Mouse (Mus musculus) neutrophil, adult 5-6 weeks (primary cell): Measurements from ENCODE around the gene Smc3. TPM values are rescaled to one million over a fixed set of nuclear protein-coding genes. Genes with fewer than 3 reads are reported as not detected.
"Not testable (repeated sequence)": the region's sequence is repeated elsewhere in the genome, so short reads cannot be mapped to it uniquely, and the experiment has no call there.

Experiments used
- ATAC-seq: fragments of 151-379, 151-347 bp; 2 replicates; pipeline ENCODE4 v1.8.0; 2017; ENCODE audit warnings: mild to moderate bottlenecking, moderate TSS enrichment; ENCODE audit not compliant: insufficient number of reproducible peaks, poor library complexity, low FRiP score, severe bottlenecking; ENCODE audit errors: extremely low read depth
- total RNA-seq: library from RNA; stranded (forward); fragments of 200-1000 nt; gene quantifications from 2 replicates; pipeline ENCODE4 v1.2.3, GENCODE M21; 2017

Gene Smc3
- total RNA-seq, 1 experiment from 2014 or later = 114 TPM

DNA sequence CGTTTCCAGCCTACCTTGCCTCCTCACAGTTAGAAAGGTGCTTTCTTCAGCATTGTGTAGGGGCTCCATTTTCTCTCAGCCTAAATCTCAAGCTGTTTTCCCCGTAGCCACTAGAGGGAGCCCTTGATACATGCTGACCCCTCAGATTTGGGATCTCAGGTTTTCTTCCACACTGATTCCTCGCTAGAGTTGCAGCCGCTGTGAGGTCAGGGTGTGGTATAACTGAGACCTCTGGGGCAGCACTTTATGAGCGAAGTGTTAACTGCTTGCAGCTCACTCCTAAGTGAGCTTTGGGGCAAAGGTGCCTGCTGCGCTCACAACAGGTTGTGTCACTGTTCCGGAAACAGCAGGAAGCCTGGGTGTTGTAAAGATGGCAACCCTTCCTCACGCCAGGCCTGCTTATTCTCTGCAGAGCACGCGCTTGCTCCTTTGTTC, 48.6 kb downstream of the Smc3 start:
- peak; percentile 59; the same call in 1 of the 2 replicates for ATAC-seq

DNA sequence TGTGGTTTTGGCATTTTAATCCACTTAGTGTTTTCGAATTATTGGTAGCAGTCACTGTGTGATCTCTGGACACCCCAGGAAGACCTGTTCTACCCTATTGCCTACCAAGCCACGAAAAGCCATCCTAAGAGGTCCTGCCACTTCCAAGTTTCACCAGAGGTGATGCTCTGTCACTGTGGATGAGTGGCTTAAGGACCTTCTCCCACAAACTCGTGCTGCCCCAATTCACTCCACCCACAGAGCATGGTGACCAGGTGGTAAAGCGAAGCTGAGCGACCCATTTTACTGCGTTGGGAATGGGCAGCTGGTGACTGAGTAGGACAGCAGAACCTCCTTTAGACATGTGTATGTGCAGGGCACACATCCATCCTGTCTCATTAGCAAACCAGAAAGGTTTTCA, 49.2 kb downstream of the Smc3 start:
- ATAC-seq = no peak

DNA sequence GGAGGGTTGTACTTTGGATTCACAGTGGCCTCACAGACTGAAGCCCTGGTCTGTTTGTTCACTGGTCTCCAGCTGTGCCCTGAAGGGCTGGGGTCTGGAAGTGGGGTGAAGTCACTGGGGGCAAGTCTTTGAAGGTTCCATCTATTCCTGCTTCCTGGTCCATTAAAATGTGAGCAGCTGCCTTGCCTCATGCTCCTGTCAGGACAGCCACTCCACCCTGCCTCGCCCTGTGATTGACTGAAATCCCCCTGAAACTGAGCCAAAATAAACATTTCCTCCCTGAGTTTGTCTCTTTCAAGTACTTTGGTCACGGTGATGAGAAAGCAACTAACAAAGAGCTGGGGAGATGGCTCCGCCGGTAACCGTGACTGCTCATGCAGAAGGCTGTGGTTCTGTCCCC, 49.6 kb downstream of the Smc3 start:
- no peak for ATAC-seq

DNA sequence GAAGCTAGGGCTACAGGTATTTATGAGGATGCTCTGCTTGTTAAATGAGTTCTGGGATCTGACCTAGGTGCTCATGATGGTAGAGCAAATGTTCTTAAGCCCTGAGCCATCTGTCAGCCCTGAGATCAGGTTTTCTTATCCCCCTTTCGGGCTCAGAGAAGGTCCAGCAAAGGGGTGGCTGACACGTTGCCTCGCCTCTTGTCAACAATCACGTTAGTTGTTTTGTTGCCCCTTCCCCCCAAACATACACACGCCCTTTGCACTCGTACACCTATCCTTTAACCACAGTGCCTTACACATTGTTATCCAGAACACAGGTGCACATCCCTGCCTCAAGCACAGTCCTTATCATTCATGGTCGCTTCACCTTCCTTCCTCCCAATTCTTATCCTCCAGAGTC, 50.7 kb downstream of the Smc3 start:
- no peak for ATAC-seq

DNA sequence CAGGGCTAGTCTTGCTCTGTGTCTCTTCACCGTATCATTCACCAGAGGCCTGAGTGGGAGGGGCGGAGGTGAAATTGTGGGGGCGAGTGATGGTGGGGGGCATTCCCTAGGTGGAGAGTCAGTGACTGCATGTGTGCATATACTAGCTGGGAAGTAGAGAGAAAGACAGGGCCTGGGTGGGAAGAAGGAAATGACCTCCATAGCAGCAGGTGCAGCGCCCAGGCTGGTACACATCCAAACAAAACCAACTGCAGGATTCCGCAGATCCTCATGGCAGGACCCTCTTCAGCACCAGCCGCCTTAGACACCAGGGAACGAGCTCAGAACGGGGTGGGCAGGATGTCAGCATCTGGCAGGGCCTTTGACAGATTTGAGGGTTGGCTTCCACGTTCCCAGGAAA, 52.1 kb downstream of the Smc3 start:
- ATAC-seq = no peak

DNA sequence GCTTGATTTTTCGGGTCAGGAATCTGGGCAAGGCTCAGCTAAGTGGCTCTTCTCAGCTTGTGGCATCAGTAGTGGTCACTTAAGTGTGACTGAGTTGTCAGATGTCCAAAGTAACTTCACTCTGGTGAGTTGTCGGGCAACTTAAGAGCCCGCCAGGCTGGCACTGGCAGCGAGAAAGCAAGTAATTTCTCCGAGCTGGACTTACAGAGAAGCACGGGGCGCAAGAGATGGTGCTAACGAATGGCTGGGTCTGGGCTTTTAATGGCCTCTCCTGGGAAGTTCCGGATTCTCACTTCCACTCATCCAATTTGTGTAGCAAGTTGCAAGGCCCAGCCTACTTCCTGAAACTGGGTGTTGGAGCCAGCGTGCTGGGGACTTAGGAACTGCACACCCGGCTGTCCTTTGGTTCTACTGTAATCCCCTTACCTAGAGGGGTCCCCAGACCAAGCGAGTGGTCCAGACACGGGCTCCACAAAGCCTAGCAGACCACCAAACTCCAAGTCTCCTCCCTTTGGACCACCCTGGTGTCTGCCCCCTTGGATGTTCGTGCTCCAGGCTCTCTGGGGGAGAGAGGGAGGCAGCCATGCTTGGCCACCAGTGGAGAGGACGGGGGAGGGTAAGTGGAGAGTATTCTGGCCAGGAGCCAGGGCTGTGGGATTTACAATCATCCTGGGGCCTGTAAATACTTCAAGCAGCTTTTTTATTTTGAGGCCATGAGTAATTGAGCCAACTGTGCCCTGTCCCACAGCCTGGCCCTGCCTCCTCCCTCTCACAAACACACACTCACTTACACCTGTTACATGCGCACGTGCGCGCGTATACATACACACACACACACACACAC, 53.6 kb downstream of the Smc3 start:
- no peak for ATAC-seq

DNA sequence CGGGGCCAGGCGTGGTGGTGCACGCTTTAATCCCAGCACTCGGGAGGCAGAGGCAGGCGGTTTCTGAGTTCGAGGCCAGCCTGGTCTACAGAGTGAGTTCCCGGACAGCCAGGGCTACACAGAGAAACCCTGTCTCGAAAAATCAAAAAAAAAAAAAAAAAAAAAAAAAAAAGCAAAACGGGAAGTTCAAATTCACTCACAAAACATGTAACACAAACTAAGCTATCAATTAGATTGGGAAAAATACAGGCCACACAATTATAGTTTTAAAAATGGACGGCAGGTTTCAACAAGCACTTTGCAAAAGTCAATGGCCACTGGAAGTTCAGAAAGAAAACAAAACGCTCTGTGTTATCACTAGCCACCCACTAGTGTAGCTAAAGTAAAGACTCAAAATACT, 56.2 kb downstream of the Smc3 start:
- not testable (repeated sequence) for ATAC-seq

DNA sequence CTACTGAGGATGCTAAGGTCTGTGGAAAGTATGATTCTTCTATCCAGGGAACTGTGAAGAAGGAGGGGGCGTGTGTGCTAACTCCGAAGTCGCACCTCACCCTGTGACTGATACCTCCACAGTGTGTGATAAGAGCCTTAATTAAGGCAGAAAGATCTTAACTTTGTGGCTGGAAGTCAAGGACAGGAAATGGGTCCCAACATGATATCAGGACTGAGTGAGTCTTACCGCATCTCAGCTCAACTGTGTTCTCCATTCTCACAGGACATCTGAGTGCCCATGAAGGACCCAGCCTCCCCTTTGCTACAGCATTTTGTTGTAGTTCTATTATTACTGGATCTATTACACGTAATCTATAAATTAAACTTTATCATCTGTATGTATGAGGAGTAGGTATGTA, 57.2 kb downstream of the Smc3 start:
- ATAC-seq = no peak

DNA sequence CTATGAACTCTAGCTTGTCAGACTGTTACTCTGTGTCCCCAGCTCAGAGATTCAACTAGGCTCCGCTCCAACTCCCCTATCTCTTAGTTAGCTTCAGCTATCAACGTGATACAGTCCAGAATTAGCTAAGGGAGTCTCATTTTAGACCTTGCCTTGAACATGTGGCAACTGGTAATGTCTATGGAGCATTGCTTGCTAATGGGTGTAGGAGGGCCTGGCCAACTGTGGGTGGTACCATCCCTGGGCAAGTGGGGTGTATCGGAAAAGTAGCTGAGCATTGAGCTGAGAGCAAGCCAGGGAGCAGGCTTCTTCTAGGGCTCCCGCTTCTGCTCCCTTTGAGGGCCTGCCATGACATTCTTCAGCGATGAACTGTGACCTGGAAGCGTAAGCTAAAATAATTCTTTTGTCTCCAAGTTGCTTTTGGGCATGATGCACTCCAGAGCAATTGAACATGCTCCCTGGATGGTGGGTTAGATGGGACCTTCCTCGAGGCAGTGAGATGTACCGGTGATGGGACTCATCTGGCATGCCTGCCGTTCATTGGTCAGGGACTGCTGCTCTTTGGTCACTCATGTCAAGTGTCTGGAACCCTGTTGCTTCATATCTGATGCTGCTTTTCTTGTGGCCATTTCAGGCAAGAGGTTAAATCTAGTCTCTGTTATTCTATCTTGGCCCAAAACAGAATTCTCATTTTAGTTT, 60.7 kb downstream of the Smc3 start:
- no peak for ATAC-seq

DNA sequence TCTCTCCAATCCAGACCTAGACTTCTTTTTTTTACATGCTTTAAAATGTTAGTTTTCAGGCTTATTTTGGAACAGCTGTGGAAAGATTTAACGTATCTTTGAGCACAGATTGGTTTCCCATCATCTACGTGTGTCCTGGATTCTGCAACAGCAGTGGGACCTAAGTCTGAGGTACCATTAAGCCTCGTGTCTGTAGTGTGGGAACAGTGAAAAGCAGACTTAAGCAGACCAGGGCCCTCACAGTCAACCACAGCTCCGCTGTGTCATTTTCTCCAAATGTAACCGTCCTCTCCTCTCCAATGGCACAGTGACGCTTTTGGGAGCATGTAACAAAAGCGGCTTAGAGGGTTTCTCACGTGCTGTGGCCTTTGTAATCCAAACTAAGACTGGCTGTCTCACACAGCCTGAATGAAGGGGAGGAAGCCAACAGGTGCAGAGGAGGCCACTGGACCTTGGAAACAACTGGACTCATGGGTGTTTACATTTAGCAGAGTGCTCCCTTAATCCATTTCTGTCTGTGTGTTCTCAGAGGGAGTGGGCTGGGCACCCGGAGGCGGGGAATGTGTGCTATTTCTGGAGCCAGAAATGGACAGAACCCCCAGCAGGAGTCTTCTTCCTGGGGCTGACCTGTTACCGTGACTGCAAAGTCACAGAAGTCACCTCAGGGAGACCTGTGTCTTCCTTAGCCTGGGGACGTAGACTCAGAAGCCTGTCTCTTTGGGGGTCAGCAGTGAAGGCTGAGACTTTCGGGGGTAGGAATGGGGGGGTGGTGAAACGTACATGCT, 61.9 kb downstream of the Smc3 start:
- no peak for ATAC-seq

DNA sequence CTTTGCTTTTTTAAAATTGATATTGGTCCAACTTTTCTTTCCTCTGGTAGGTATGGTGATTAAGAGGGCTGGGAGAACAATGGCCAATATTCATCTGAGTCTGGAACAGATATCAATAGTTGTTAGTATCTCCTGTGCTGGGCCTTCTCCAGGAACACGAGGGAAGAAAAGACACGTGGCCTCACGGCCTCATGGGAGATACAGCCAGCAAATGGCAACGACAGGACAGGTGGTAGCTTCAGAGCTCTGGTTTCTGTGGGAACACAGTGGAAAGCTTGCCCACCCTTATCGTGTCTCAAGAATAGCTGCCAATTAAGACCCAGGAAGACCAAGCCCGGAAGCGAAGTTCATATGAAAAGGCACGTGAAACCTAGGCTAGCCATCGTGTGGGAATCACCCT, 64.6 kb downstream of the Smc3 start:
- ATAC-seq = no peak

DNA sequence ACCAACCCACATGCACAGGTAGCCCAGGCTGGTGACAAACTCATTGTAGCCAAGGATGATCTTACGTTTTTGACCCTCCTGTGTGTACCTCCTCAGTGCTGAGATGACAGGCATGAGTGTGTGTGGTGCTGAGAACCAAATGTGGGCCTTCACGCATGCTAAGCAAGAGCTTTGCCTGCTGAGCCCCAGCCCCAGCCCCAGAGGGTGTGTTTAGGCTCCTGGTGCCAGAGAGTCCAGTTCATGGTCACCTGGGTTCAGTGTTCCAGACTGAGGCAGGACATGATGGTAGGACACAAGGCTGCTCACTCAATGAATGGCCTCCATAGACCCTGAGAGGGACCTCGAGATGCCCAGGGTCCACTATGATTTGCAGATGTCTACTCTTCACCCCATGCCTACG, 65.2 kb downstream of the Smc3 start:
- ATAC-seq = no peak

DNA sequence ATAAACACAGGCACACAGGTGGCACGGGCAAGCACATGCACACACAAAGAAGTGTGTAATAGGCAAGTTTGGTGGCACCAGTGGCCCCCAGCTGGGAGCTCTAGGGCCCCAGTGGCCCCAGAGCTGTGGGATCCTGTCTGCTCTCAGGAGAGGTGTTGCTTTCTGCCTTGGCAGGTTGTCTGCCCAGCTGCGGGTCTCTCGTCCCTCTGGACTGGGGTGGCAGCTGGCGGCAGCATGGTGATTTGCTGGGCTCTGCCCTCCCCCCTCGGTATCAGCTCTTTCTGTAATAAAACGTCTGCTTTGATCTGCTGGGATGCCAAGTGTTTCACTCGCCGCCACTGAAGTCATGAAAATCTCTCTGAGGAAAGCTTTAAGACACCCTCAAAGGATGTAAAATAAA, 66.5 kb downstream of the Smc3 start:
- no peak for ATAC-seq

DNA sequence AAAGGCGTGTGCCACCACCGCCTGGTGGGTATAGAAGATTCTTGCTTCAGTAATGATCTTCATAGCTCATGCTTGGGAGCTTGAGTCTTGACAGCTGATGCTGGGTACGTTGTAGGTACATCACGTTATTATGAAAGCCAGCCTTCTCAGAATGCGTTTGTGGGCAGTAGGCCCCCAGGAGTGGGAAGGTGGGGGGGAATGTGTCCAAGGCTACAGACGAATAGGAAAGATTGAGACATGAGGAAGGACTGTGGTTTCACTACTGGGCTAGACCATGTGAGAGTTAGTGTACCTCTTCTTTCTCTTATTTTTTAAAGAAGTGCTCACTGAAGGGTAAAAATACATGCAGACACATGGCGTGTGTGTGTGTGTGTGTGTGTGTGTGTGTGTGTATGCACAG, 68.6 kb downstream of the Smc3 start:
- no peak for ATAC-seq

DNA sequence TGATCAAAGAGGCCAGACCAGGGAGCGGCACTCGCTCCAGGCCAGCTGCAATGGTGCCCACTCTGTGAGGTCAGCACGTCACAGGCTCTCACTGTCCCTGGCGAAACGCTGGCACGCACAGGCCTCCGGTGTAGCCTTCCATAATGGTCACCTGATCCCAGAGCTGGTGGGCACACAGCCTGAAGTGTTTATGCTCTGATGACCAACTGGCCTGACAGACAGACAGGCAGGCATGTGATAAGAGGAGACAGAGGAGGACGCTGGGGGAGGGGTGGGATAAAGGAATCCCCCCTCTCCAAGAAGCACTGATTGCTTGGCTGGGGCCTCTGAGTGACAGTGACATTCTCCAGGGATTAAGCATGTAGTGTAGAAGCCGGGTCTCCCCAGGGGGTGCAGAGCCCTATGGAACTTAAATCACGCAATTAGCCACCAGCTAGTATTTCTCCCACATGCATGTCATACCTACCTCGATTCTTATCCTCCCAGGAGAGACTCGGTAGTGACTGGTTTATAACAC, 70.5 kb downstream of the Smc3 start:
- no peak for ATAC-seq

DNA sequence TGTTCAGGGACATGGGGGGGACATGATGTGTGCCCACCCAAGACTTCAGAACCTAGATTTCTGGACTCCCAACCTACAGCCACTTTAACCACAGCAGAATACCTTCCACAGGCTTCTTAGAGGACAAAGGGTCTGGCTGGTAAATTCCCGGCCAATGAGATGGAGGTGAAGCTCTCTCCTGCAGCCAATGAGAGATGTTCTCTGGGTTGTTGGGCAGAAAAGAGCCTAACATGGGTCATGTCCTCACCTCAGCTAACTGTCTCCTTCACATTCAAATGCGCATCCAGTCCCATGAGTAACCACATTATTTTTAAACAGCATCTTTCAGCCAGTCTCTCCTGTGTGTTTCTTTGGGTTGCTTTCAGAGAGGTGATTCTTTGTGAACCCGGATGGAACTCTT, 71.2 kb downstream of the Smc3 start:
- no peak for ATAC-seq

DNA sequence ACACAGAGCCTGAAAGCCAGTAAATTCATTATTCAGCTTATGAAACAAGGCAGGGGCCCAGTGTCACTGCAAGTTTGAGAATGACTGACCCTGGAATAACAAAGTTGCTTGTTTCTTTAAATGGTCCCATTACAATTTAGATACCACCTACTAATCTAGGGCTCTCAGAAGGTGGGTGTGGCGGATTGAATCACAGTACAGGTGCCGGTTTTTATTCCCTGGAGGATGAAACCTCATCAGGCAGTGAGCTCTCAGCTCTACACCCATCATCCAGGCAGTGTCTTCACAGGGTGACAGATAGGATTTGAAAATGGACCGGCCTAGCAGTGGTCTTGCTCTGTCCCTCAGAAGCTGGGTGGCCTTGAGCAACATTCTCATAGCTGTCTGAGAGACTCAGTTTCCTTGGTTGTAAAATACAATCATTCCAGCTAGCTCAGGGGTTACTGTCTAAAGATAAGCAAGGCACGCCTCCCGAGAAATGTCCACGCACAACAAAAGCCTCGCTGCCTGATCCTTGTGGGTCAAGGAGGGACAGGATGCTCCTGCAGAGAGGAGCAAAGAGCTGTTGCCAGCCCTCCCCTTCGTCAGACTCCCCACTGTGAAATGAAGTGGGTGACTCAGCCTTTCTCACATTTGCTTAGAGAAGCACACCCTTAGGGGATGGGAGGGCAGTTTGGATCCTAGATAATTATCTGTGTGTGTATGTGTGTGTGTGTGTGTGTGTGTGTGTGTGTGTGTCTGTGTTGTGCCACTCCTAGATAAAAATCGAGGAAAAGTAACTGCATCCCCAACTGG, 74.1 kb downstream of the Smc3 start:
- no peak for ATAC-seq

DNA sequence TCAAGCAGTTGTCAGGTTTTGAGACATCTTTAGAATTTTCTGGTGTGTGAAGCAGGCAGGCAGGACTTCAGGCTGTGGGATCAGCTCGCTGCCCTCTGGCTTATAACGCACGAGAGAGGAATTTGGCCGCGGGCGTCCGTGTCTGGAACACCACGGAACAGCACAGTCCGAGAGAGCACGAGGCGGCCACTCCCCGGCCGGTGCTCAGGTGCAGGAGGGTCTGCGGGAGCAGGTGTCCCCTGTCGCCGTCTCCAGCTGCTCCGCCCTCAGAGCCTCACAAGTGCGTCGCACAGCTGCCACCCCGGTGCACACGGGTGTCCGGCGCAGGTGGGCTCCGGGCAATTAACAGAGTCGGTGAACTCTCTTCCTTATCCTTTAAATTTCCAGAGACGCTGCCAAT, 76.0 kb downstream of the Smc3 start:
- no peak for ATAC-seq
